Mouse (Mus musculus): ENCODE measurements at regions not wholly inside any gene's neighbourhood (a gene's known extent, or its start where the extent isn't known, plus 50 kb on each side); places are given as distances from the start of the nearest gene placed in this dataset.
"Not testable (repeated sequence)": the region's sequence is repeated elsewhere in the genome, so short reads cannot be mapped to it uniquely, and the experiment has no call there.

DNA sequence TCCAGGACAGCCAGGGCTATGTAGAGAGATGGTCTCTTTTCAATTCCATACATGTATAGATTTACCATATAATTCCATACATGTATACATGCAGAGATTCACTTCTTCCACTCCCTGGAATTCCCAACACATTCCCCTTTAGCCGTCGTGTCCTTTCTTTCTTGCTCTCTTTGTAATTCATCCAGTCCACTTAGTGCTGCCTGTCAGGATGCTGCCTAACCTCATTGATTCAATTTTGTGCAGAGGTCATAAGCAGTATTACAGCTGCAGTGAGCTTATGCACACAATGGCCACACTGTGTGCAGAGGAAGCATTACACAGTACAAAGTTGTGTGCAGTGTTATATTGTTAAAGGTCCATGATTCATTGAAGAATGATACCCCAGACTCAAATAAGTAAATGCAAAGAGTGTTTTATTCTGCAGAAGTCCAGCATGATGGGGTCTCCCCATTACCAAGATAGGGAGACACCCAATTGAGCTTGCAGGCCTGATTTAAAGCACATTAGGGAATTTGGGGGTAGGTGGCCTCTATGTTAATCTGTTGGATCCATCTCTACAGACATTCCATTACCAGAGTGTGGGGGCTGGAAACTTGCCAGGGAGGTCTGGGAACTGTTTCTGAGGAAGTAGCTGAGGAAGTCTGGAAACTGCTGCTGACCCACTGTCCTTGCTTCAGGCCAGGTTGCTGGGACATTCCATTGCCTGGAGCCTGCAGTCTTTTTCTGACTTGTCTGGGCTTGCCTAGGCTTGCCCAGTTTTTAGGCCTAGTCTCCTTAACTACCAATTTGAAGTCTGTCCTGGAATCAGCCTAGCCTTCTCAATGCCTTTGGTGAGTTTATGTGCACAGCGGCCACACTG, 72.8 kb downstream of the Fam161a start:
- no peak overlapping the region for H3K4me2 ChIP-seq (ENCODE audit: low read length)
- no peak overlapping the region for H3K27ac ChIP-seq (ENCODE audit: low read depth, low read length)
- no peaks in the 10 kb centered on the region for H3K9me3 ChIP-seq (replicated peaks; ENCODE audit: control insufficient read depth, low read length)
- 59% methylated on average over 3 of the region's 3 CpGs for WGBS
- no peak overlapping the region for H3K4me3 ChIP-seq (ENCODE audit: low read depth, low read length)
- DNase-seq (ENCODE audit: low spot score) (no peak), ATAC-seq (no peak)
- H3K4me1 ChIP-seq (ENCODE audit: control insufficient read depth, insufficient read depth, low read length) = no peaks in the 10 kb centered on the region
- no peaks in the 10 kb centered on the region for H3K36me3 ChIP-seq (ENCODE audit: control insufficient read depth, insufficient read depth, low read length)
- H3K27me3 ChIP-seq (replicated peaks; ENCODE audit: control insufficient read depth, insufficient read depth, low read length) = no peaks in the 10 kb centered on the region
- no peak overlapping the region for H3K9ac ChIP-seq (ENCODE audit: low read length)

DNA sequence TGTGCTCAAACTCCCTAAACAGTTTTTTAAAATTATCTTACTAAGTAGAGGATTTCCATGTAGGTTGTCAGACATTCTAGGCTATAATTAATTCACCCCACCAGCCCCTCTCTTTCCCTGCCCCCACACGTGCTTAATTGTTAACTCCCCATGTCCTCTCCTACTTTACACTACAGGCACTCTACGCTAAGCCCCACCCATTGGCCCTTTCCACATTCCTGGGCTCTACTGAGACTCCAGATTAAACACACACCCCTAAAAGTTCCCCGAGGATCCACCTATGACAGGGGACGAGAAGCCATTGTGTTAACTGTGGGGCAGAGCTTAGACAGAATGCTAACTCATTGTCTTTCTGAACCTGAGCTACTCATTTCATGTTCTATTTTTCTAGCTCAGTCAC, 74.3 kb downstream of the Fam161a start:
- Histone ChIP-seq H3K9me3 (replicated peaks; ENCODE audit: control insufficient read depth, low read length) (no peaks in the 10 kb centered on the region), H3K27me3 (replicated peaks; ENCODE audit: control insufficient read depth, insufficient read depth, low read length) (no peaks in the 10 kb centered on the region), H3K4me1 (ENCODE audit: control insufficient read depth, insufficient read depth, low read length) (no peaks in the 10 kb centered on the region), H3K9ac (ENCODE audit: low read length) (no peak overlapping the region), H3K4me3 (ENCODE audit: low read depth, low read length) (no peak overlapping the region), H3K4me2 (ENCODE audit: low read length) (no peak overlapping the region), H3K27ac (ENCODE audit: low read depth, low read length) (no peak overlapping the region), H3K36me3 (ENCODE audit: control insufficient read depth, insufficient read depth, low read length) (no peaks in the 10 kb centered on the region)
- no peak for ATAC-seq
- 56% methylated on average over 4 of the region's 4 CpGs for WGBS
- DNase-seq (ENCODE audit: low spot score) = no peak

DNA sequence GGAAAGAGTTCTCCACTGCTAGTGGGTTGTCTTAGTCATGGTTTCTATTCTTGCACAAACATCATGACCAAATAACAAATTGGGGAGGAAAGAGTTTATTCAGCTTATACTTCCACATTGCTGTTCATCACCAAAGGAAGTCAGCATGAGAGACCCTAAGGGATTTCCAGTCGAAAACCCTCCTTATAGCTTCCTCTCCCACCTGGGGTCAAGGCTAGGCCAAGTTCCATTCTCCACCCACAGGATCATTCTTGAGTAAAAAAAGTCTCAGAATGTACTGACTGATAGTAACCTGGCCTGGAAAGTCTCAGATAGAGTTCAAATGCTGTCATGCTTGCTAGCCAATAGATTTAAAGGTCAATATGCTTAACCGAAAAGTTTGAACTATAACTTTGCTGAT, 76.5 kb downstream of the Fam161a start:
- not testable (repeated sequence) for H3K4me1 ChIP-seq (ENCODE audit: control insufficient read depth, insufficient read depth, low read length)

GRCm38 (mm10) chr11:23095287-23095686, 88.0 kb downstream of the Fam161a start:
- 85% methylated on average over 5 of the region's 5 CpGs for WGBS
- H3K4me1 ChIP-seq (ENCODE audit: control insufficient read depth, insufficient read depth, low read length) = no peaks in the 10 kb centered on the region
- DNase-seq (ENCODE audit: low spot score) = no peak

More for the DNA sequence above, 76.5 kb downstream of the Fam161a start:
- DNase-seq (ENCODE audit: low spot score); H3K4me2 ChIP-seq (ENCODE audit: low read length); H3K9me3 ChIP-seq (replicated peaks; ENCODE audit: control insufficient read depth, low read length); H3K4me3 ChIP-seq (ENCODE audit: low read depth, low read length); H3K9ac ChIP-seq (ENCODE audit: low read length); H3K36me3 ChIP-seq (ENCODE audit: control insufficient read depth, insufficient read depth, low read length); ATAC-seq; H3K27me3 ChIP-seq (replicated peaks; ENCODE audit: control insufficient read depth, insufficient read depth, low read length); H3K27ac ChIP-seq (ENCODE audit: low read depth, low read length): not testable (repeated sequence)
- whole genome bisulfite sequencing = 89% methylated on average over 2 of the region's 2 CpGs

DNA sequence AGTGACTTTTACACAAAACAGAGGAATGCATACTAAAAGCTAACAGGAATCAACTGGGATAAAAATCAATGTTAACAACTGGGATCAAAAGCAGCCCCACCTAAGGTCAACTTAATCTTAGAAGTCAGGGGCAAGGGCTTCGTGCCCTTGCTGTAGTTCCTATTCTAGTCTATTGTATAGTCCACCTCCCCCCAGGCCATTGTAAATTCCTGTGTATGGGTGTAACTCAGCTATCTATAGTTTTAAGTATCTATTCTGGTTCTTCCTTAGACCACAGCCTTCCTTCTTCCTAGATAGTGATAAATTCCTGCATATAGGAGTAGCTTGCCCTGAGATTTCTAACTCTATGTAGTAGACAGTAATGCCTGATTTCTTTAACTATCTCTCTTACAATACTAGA, 88.4 kb downstream of the Fam161a start:
- not testable (repeated sequence) for H3K9me3 ChIP-seq (replicated peaks; ENCODE audit: control insufficient read depth, low read length); H3K4me1 ChIP-seq (ENCODE audit: control insufficient read depth, insufficient read depth, low read length); H3K4me3 ChIP-seq (ENCODE audit: low read depth, low read length); DNase-seq (ENCODE audit: low spot score); ATAC-seq; H3K36me3 ChIP-seq (ENCODE audit: control insufficient read depth, insufficient read depth, low read length); H3K27me3 ChIP-seq (replicated peaks; ENCODE audit: control insufficient read depth, insufficient read depth, low read length); H3K27ac ChIP-seq (ENCODE audit: low read depth, low read length); H3K9ac ChIP-seq (ENCODE audit: low read length); H3K4me2 ChIP-seq (ENCODE audit: low read length)
- 75% methylated on average over 1 of the region's 1 CpGs for WGBS

More at GRCm38 (mm10) chr11:23095287-23095686, 88.0 kb downstream of the Fam161a start:
- no peaks in the 10 kb centered on the region for H3K27me3 ChIP-seq (replicated peaks; ENCODE audit: control insufficient read depth, insufficient read depth, low read length)
- H3K36me3 ChIP-seq (ENCODE audit: control insufficient read depth, insufficient read depth, low read length) = no peaks in the 10 kb centered on the region
- no peak overlapping the region for H3K4me3 ChIP-seq (ENCODE audit: low read depth, low read length)
- no peak overlapping the region for H3K4me2 ChIP-seq (ENCODE audit: low read length)
- no peaks in the 10 kb centered on the region for H3K9me3 ChIP-seq (replicated peaks; ENCODE audit: control insufficient read depth, low read length)
- no peak overlapping the region for H3K27ac ChIP-seq (ENCODE audit: low read depth, low read length)
- no peak for ATAC-seq
- H3K9ac ChIP-seq (ENCODE audit: low read length) = no peak overlapping the region

GRCm38 (mm10) chr11:23096451-23097222, 89.3 kb downstream of the Fam161a start:
- DNase-seq (ENCODE audit: low spot score) (no peak), ATAC-seq (no peak)
- H3K36me3 ChIP-seq (ENCODE audit: control insufficient read depth, insufficient read depth, low read length) = no peaks in the 10 kb centered on the region
- H3K4me2 ChIP-seq (ENCODE audit: low read length) = no peak overlapping the region
- no peak overlapping the region for H3K9ac ChIP-seq (ENCODE audit: low read length)
- H3K4me1 ChIP-seq (ENCODE audit: control insufficient read depth, insufficient read depth, low read length) = no peaks in the 10 kb centered on the region
- WGBS = 60% methylated on average over 2 of the region's 2 CpGs
- H3K27ac ChIP-seq (ENCODE audit: low read depth, low read length) = no peak overlapping the region
- H3K27me3 ChIP-seq (replicated peaks; ENCODE audit: control insufficient read depth, insufficient read depth, low read length) = no peaks in the 10 kb centered on the region
- no peaks in the 10 kb centered on the region for H3K9me3 ChIP-seq (replicated peaks; ENCODE audit: control insufficient read depth, low read length)
- no peak overlapping the region for H3K4me3 ChIP-seq (ENCODE audit: low read depth, low read length)

DNA sequence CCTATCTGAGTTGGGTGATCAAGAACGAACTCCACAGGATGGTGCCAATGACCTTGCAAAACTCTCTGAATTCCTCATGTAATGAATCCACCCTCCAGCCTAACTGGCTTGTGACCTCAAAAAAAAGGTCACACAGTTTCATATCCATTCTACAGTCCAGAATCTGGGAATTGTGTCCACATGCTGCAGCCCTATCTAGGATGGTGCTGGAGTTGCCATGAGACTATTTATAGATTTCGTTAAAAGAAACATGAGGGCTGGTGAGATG, 89.8 kb downstream of the Fam161a start:
- H3K27me3 ChIP-seq (replicated peaks; ENCODE audit: control insufficient read depth, insufficient read depth, low read length) = no peaks in the 10 kb centered on the region
- H3K9me3 ChIP-seq (replicated peaks; ENCODE audit: control insufficient read depth, low read length) = no peaks in the 10 kb centered on the region
- DNase-seq (ENCODE audit: low spot score) (no peak), ATAC-seq (no peak)
- no peaks in the 10 kb centered on the region for H3K4me1 ChIP-seq (ENCODE audit: control insufficient read depth, insufficient read depth, low read length)
- no peak overlapping the region for H3K4me2 ChIP-seq (ENCODE audit: low read length)
- no peak overlapping the region for H3K4me3 ChIP-seq (ENCODE audit: low read depth, low read length)
- H3K36me3 ChIP-seq (ENCODE audit: control insufficient read depth, insufficient read depth, low read length) = no peaks in the 10 kb centered on the region
- H3K27ac ChIP-seq (ENCODE audit: low read depth, low read length) = no peak overlapping the region
- H3K9ac ChIP-seq (ENCODE audit: low read length) = no peak overlapping the region
- 88% methylated on average over 2 of the region's 2 CpGs for WGBS

GRCm38 (mm10) chr11:23114636-23115035, 107.3 kb downstream of the Fam161a start:
- Histone ChIP-seq H3K4me3 (ENCODE audit: low read depth, low read length) (no peak overlapping the region), H3K9me3 (replicated peaks; ENCODE audit: control insufficient read depth, low read length) (no peaks in the 10 kb centered on the region), H3K4me1 (ENCODE audit: control insufficient read depth, insufficient read depth, low read length) (no peaks in the 10 kb centered on the region), H3K27ac (ENCODE audit: low read depth, low read length) (no peak overlapping the region), H3K4me2 (ENCODE audit: low read length) (no peak overlapping the region), H3K36me3 (ENCODE audit: control insufficient read depth, insufficient read depth, low read length) (no peaks in the 10 kb centered on the region), H3K27me3 (replicated peaks; ENCODE audit: control insufficient read depth, insufficient read depth, low read length) (no peaks in the 10 kb centered on the region), H3K9ac (ENCODE audit: low read length) (no peak overlapping the region)
- ATAC-seq (no peak), DNase-seq (ENCODE audit: low spot score) (no peak)
- 83% methylated on average over 9 of the region's 9 CpGs for WGBS

GRCm38 (mm10) chr11:23120533-23121210, 113.3 kb downstream of the Fam161a start:
- Histone ChIP-seq H3K4me3 (ENCODE audit: low read depth, low read length) (no peak overlapping the region), H3K27ac (ENCODE audit: low read depth, low read length) (no peak overlapping the region), H3K9me3 (replicated peaks; ENCODE audit: control insufficient read depth, low read length) (no peaks in the 10 kb centered on the region), H3K27me3 (replicated peaks; ENCODE audit: control insufficient read depth, insufficient read depth, low read length) (no peaks in the 10 kb centered on the region), H3K36me3 (ENCODE audit: control insufficient read depth, insufficient read depth, low read length) (no peaks in the 10 kb centered on the region), H3K4me2 (ENCODE audit: low read length) (no peak overlapping the region), H3K4me1 (ENCODE audit: control insufficient read depth, insufficient read depth, low read length) (no peaks in the 10 kb centered on the region), H3K9ac (ENCODE audit: low read length) (no peak overlapping the region)
- 77% methylated on average over 11 of the region's 11 CpGs for WGBS
- no peak for ATAC-seq
- no peak for DNase-seq (ENCODE audit: low spot score)

All from forebrain, embryonic 14.5 days (tissue).